Mouse (Mus musculus): ENCODE measurements around the gene Gm20812. TPM values are rescaled to one million over a fixed set of nuclear protein-coding genes. Genes with fewer than 3 reads are reported as not detected.
"Not testable (repeated sequence)": the region's sequence is repeated elsewhere in the genome, so short reads cannot be mapped to it uniquely, and the experiment has no call there.

The Gm20812 gene
- not detected for total RNA-seq (2022)

GRCm38 (mm10) chrY:12381681-12382080, at the start of gene Gm20812:
Gene Gm20812 (plus strand): TSS chrY:12381981.
- DNase-seq (ENCODE audit: low spot score in 2 of 2): not testable (repeated sequence)

Other genes starting within 250 kb of the Gm20812 start
- not detected for gene Gm29554, start 108.0 kb upstream of the Gm20812 start, total RNA-seq (2022)